Mouse (Mus musculus) adrenal gland, adult (tissue): ENCODE results near the gene Mmaa.

Experiments used
- DNase-seq, 2 experiments: peaks; one replicate each; pipeline ENCODE4 v3.0.0; 2022 to 2023; ENCODE audit warnings: low spot score in 1 of 2; ENCODE audit not compliant: inconsistent age in 2 of 2

Gene Mmaa

DNA sequence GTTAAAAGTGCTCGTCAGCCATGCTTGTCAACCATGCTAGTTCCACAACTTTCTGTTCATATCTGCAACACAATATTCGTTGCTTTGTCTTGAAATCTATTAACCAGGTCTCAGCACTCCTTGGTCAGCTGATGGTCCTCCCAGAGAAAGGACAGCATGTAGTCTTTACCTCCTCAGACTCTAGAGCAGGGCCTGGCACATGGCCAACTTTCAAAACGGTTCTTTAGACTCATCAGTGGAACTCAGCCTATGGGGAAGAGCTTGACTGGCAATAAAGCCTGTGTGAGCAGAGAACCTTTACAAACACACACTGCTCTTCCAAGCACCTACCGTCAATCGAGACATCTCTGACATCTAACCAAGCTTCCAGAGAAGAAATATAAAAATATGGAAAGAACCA, 5.1 kb downstream of the Mmaa start:
- peak in 1 of 2 experiments; percentile 34 for DNase-seq

DNA sequence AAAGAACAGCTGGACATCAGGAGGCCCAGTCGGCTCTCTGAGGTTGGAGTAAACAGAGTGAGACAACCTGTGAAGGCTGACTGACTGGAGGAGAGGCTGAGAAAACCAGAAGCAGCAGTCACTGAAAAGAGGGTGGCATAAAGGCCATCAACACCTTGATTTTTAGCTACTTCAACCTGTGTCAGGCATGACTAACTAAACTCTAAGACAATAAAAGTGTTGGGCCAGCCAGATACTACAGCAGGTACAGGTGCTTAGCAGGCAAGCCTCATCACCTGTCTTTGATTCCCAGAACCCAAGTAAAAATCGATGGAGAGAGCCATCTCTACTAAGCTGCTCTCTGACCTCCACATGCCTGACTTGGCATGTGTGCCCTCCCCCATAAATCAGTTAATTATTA, 6.1 kb downstream of the Mmaa start:
- DNase-seq, result no peak

DNA sequence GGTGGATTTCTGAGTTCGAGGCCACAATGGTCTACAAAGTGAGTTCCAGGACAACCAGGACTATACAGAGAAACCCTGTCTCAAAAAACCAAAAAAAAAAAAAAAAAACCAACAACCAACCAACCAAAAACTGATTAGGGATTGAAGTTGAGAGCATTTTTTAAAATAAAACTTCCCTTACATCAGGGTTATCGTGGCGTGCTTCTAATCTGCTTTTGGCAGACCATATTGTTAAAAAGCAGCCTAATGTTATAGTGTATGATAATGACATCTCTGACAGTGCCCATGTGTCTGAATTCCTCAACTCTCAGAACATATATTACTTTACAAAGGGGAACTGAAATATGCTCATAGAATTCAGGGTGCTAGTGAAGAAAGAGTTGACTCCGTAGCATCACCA, 6.5 kb downstream of the Mmaa start:
- DNase-seq, result no peak

- no peak for DNase-seq
Observed at GRCm38 (mm10) chr8:79286424-79286823, 8.3 kb downstream of the Mmaa start.

DNA sequence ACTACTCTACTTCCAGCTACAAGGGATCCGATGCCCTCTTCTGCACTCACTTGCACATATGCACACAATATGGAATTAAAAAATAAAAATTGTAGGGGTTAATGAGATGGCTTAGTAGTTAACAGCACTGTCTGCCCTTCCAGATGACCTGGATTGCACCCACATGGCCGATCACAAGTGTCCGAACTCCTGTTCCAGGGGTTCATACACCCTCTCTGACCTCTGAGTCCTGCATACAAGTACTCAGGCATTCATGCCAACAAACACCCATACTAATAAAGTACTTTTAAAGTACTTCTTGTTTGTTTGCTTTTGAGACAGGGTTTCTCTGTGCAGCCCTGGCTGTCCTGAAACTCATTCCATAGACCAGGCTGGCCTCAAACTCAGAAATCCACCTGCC, 10.1 kb downstream of the Mmaa start:
- DNase-seq, result no peak

- no peak for DNase-seq
Observed at GRCm38 (mm10) chr8:79281376-79281890, 13.3 kb downstream of the Mmaa start.

DNA sequence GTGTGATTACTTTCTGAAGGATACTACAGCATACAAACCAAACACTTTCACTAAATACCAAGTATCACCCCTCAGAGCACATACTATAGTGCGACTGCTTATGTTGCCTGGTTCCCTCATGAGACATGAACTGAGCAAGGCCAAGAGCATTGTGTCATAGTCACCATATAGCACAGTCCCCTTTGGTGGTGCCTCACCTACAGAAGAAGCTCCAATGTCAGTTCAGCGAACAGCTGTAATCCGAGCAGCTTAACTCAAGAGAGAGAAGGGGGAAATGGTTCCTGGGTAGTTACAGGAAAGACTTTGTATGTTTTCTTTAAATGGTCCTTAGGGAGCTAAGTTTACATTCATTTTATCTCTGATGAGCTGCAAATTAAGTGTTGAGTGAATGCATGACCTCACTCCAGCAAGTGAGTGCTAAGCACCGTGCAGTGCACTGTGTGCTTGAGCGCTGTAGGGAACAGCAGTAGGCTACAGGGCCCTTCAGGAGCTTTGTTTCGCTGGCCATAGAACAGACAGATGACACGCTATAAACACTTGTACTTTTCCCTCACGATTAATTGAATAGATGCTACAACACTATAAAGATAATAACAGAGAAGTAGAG, 17.4 kb downstream of the Mmaa start:
- DNase-seq, result no peak

GRCm38 (mm10) chr8:79274940-79275339, 19.8 kb downstream of the Mmaa start:
- no peak for DNase-seq

DNA sequence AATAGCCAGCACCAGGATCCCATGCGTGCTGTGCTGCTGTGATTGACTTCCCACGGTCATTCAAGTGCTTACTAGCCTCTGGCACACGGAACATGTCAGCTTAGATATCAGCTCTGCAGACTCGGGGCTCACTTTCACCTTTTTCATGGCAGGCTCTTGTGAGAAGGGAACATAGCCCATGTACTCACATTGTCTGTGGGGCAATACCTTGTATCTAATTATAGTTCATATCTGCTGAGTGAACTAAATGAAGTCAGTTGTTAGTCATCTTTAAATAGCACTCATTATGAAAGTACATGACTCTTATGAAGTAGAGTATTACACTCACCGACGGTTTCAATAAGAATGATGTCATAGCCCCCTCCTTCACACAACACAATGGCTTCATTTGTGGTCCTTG, 21.0 kb downstream of the Mmaa start:
- DNase-seq, result no peak

DNA sequence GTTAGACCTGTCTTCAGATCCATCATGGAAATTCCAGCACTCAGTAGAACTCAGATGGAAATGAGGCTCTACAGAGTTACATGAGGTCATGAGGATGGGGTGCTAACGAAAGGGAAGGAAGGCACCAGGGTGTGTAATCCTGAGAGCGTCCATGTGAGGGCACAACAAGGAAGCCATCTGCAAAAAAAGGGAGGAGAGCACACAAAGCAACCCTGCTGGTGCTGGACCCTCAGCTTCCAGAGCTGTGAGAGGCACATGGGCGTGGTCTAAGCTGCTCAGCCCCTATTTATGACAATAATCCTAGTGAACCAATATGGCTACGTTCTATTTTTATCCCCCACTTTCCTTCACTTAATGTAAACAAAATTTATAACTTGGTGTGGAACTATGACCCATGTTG, 22.1 kb downstream of the Mmaa start:
- no peak for DNase-seq

DNA sequence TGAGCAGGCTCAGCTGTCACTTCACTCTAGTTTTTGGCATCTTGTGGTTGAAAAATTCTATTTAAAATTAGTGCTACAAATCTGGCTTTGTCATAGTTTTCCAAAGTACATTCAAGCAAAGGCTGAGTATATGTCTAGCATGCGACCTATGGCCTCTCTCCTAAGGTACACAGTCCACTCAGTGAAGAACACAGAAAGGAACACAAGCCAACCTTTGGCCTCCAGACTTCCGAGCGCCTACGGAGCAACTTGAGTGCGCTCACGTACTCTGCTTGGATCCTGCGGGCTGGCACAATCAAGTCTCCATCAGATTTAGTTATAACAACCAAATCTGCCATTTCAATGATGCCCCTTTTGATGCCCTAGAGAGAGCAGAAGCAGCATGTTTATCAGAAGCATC, 25.8 kb downstream of the Mmaa start:
- DNase-seq, result no peak

GRCm38 (mm10) chr8:79261920-79262319, 32.8 kb downstream of the Mmaa start:
- DNase-seq, result no peak

DNA sequence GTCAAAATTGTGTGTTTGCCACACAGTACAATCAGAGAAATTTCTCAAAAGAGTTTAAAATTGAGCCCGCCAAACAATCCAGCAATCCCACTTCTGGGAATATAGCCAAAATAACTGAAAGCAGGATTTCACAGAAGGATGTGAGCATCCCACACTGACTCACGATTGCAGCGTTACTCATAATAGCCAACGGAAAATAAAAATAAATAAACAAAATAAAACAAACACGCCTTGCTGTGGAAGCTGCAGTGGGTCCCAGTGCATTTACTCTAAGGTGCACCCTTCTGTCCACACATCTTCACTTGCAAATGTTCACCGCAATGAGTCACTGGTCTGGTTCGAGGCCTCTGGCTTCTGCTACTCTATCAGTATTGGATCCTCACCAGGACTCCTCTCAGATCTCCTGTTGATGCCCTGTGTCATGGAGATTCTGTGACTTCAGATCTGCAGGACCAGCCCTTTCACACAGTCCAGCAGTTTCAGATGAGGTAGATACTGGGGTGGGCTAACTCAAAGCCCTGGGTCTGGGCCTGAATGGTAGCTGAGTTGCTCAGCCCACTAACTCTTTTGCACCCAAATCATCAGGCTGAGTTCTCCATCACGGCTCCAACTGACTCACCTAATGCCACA, 38.5 kb downstream of the Mmaa start:
- no peak for DNase-seq

DNA sequence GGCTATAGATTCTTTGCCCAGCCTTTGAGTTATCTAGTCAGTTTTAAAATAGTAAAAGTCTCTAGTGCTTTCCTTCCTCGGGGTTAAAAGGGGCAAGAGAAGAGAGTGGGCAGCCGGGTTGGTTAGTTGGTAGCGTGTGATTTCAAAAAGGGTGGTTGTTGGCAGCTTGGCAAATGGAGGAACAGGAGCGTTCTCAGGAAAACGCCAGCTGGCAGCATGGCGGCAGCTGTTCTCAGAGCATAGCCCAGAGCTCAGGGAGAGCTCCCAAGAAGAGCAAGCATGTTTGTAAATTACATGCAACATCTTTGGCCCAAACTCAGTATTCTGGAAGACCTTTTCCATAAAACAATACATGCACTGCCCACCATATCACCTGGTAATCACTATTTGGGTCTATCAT, 41.0 kb downstream of the Mmaa start:
- no peak for DNase-seq

- DNase-seq, result no peak
Observed at GRCm38 (mm10) chr8:79248470-79248869, 46.3 kb downstream of the Mmaa start, which contains the start of gene 1700011L22Rik. Gene 1700011L22Rik (minus strand): TSS chr8:79248570.

DNA sequence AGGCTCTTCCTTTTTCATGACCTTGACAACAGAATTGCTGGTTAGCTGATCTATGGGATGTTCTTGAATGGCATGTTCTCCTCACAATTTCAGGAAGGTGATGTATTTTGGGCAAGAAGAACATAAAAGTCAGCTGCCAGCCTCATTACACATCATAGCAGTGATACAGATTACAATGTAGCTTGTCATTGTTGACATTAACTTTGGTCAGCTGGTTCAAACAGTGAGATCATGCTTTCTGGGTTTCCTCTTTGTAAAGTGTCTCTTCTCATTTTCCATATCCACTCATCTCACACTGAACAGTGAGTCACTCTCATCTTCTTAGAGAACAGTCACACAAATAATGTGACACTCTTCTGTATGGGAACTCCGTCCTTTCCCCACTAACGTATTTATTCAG, 51.3 kb downstream of the Mmaa start:
- DNase-seq, result no peak

DNA sequence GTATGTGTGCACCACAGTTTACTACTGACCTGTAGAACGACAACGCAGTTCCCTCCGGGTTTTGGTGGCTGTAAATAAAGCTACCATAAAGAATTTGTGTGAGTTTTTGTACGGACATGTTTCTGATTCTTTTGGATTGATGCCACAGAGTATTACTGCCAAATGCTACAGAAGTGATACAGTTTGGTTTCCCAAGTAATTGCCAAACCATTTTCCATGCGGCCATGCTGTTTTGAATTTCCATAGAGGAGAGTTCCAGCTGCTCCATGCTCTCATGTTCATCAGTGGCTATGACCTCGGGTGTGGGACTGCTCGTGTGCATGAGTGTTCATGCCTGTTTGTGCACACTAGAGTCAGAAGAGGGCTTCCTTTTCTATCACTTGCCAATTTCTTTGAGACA, 54.7 kb downstream of the Mmaa start:
- no peak for DNase-seq

DNA sequence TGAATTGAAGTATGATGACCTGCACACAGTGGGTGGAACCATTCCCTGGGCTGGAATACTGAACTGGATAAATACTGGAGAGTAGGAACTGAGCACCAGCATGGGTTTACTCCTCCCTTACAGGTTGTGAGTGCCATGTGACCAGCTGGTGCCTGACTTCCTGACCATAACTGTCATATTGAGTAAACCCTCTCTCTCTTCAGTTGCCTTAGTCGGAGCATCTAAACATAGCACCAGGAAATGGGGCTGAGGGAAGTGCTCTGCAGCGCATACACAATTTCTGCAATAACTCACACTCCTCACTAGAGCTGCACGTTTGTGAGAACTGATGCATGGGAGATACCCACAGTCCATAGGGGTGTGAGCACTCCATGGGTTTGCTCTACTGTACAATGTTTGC, 55.4 kb downstream of the Mmaa start:
- DNase-seq, result no peak

GRCm38 (mm10) chr8:79229266-79229888, 65.4 kb downstream of the Mmaa start:
- no peak for DNase-seq

GRCm38 (mm10) chr8:79227916-79228315, 66.8 kb downstream of the Mmaa start:
- no peak for DNase-seq

- no peak for DNase-seq
Observed at GRCm38 (mm10) chr8:79227194-79227593, 67.5 kb downstream of the Mmaa start.

DNA sequence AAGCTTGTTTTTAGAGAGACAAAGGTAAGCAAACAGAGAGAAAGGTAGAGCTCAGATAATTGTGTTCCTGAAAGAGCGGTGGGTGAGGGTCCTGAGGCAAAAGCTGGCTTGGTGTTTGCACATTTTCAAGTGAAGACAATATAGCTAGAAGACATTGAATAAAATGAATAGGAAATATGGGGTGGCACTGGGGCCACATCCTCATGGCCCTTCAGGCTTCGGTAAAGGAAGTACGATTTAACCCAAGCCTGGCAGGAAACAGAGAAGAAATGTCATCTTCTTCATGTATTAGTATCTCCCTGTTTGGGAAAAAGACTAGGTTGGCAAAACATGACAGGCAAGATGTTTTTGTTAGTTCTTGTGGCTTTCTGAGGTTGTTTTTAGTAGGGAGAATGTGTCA, 68.7 kb downstream of the Mmaa start:
- no peak for DNase-seq
